Mouse (Mus musculus) adrenal gland, postnatal 10 days (tissue): ENCODE measurements around the gene Camk1g. TPM values are rescaled to one million over a fixed set of nuclear protein-coding genes. Genes with fewer than 3 reads are reported as not detected.

Experiments used
- DNase-seq: peaks from one replicate; pipeline ENCODE4 v3.0.0; 2021; ENCODE audit warnings: mixed read lengths
- total RNA-seq, 2 experiments: library from RNA; stranded (reverse); gene quantifications; 2 replicates each; pipeline ENCODE4 v1.2.3; 2021

Camk1g gene
- total RNA-seq, 2 experiments from 2014 or later: 0.69 to 1.0 TPM

GRCm38 (mm10) chr1:193373906-193374413 is 3.9 kb upstream of the Camk1g start:
- DNase-seq: no peak

DNA sequence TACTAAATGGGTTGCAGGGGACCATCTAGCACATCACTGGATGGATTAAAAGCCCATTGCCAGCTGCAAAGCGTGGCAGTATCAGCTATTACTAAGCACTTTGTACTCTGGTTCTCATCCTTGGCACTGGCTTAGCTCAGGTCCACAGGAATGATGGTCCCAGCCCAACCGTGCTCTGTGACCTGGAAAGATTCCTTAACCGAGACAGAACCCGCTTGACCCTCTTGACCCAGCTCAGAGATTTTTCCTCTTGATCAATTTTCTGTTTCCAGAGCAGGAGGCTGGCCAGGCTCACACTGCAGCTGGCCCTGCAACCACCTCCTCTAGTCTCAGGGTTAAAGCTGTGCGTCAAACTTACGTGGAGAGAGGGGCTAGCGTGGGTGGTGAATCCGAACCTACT is 1.0 kb downstream of the Camk1g start:
- no peak for DNase-seq

GRCm38 (mm10) chr1:193368055-193368454 is 2.0 kb downstream of the Camk1g start:
- no peak for DNase-seq

- DNase-seq: peak; percentile 59
Measured at GRCm38 (mm10) chr1:193363801-193364231, 6.3 kb downstream of the Camk1g start.

GRCm38 (mm10) chr1:193362078-193362477 is 8.0 kb downstream of the Camk1g start:
- no peak for DNase-seq

GRCm38 (mm10) chr1:193361181-193361580 is 8.9 kb downstream of the Camk1g start:
- no peak for DNase-seq

DNA sequence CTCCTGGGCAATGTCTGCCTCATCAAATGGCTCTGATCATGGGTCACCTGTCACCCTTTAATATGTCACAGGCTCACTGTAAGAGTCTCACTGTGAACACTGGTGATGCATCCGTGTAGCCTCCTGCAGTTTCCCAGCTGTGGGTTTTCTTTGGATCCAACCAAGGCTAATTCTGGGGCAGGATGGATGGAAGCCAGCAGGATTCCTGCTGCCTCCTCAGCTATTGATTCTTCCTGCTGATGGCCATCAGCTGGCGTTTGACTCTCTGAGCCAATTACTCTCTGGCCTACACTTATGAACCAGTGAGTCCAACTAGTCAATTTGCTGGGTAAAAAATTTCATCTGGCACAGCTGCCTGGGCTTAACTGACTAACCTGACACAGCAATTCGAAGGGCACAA is 10.9 kb downstream of the Camk1g start:
- no peak for DNase-seq

- peak; percentile 39 for DNase-seq
Measured at GRCm38 (mm10) chr1:193351583-193351982, 18.5 kb downstream of the Camk1g start.

GRCm38 (mm10) chr1:193350546-193350801 is 19.6 kb downstream of the Camk1g start:
- DNase-seq: no peak

- no peak for DNase-seq
Measured at GRCm38 (mm10) chr1:193349702-193350545, 20.2 kb downstream of the Camk1g start.

DNA sequence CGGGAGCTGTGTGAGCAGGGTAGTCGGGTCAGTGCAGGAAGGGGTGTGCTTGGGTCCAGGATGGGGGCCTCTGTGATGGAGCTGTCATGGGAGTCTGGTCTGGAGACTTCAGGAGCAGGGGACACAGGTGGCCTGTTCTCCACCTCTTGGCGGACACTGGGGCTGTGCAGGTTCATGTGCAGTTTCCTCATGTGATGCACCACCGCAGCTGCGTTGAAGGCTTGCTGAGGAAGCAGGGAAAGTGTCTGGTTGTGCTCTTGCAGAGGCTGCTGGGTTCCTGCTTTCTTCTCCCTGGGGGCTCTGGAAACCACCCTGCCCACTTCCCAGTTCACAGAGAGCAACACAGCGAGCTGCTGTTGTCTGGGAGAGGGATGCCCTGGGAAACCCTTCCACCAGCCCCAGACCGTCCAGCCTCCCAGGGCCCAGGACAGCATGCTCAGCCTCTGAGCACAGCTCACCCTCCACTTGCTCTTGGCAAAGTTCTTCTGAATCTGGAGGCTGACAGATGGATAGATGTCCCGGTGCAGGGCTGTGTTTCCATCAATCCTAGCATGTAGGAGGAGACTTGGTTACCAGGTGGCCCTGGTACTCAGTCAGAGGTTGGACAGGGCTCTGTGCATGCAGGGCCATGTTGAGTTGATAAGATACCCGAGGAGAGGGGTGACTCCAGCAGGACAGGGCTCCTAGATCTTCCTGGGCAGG is 21.7 kb downstream of the Camk1g start:
- DNase-seq: no peak

DNA sequence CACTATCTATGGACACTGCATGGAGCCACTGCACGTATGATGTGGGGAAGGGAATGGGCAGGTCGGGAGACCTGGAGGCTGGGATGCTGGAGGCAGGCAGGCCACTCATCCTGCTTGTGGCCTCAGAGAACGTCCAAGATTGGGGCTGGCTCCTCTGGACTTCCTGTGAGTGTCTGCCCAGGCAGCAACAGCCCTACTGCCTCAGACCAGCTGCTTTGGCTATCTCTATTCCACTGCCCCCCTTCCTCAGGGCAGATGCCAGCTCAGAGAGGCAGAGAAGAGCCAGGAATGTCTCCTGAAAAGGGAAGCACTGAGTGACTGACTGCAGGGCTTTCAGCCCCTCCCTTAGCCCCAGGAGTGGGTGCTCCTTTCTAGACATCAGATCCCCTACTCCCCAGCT is 23.2 kb downstream of the Camk1g start:
- DNase-seq: no peak

GRCm38 (mm10) chr1:193344976-193345375 is 25.1 kb downstream of the Camk1g start:
- no peak for DNase-seq

GRCm38 (mm10) chr1:193343853-193344252 is 26.2 kb downstream of the Camk1g start:
- DNase-seq: no peak

GRCm38 (mm10) chr1:193342198-193342946 is 27.7 kb downstream of the Camk1g start:
- DNase-seq: peak; percentile 78

- no peak for DNase-seq
Measured at GRCm38 (mm10) chr1:193338363-193338995, 31.6 kb downstream of the Camk1g start.

DNA sequence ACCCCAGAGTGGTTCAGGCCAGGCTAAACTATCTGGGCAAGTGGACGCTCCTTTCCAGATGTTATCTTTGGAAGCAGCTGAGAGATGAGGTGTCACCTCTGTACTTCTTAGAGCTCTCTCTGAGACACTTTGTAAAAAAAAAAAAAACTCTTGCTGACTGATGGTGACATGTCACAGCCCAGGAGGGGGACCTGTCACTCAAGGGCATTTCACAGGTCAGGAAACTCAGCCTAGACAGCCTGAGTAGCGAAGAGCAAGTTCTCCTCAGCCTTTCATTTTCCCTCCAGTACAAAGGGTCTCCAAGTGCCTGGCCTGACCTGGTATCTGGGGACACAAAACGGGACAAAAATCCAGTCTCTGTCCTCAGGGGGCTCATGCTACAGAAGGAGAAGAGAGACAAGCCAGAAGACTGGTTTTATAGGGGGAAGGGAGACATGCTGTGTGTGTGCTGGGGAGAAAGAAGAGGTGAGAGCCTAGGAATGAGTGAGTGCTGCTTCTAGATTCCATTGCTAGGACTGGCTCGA is 32.2 kb downstream of the Camk1g start:
- DNase-seq: no peak

GRCm38 (mm10) chr1:193337018-193337321 is 33.1 kb downstream of the Camk1g start:
- no peak for DNase-seq

DNA sequence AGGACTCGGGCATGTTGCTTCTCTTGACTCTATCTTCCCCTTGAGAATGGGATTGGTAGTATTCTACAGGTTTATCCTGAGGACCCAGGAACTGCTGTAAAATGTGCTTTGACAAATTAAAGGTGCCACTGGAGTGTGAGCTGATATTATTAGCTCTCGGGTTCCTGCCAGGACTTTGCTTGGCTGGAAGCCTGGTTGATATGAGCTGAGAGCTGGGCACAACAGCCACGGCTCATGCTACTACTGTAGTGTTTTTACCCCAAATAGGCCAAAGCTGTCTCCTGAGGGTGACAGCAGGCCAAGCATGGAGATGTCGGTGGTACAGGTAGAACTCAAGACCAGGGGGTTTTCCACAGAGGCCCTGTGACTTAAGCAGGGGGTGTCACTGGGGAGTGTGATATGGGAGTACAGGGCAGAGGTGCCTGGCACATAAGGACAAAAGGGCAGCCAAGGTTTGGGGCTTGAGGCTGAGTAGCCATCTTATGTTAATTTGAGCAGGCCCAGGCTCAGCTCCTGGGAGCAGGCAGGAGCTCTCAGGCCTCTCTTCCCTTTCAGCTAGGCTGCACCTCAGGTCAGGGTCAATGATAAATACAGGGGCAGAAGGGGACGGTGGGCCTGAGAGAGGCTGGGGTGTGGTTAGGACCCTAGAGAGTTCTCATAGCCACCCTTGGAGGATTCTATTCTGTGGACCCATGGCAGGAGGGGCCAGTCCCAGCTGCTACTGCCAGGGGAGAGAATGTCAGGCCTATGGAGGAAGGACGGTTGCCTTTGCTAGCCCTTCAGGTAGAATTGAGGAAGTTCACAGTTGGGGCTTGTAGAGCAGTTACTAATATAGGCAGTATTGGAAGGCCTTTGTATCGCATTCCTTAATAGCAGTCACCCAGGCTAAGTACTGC is 33.7 kb downstream of the Camk1g start:
- peak; percentile 62 for DNase-seq

DNA sequence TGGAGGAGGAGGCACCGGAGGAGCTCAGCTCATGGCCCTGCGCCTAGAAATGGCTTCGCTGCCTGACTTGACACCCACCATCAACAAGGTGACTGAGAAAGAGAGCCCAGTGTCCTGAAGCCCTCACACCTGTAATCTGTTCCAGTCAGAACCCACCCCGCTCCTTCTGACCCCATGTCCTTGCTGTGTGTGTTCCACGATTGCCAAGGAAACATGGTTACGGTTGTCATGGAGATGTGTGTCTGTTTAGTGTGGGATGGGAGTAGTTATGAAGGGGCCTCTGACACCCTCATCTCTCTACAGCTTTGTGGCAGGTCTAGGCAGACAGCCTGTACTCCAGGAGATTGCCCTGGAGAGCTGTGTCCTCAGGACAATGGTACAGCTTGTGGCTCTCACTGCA is 35.6 kb downstream of the Camk1g start:
- no peak for DNase-seq

- no peak for DNase-seq
Measured at GRCm38 (mm10) chr1:193333776-193334175, 36.3 kb downstream of the Camk1g start.
